Mouse (Mus musculus): ENCODE data around the gene C7. TPM values are rescaled to one million over a fixed set of nuclear protein-coding genes. Genes with fewer than 3 reads are reported as not detected.
A peak's percentile ranks its signal among the peaks of the same experiment; 100 is the strongest.

The C7 gene
- 0.15 and 0.37 TPM in 2 replicates for polyA plus RNA-seq (2015; fragmentation: Nextera tagmentation; extraction: Ambion mirVana)

- no peak within 1 kb of the TSS for H3K4me2 ChIP-seq
- H3K9me3 ChIP-seq: no peaks in the 10 kb centered on the region
- no peaks in the 10 kb centered on the region for H3K4me1 ChIP-seq
- ATAC-seq (ENCODE audit: insufficient number of reproducible peaks, low FRiP score, low TSS enrichment, low read depth): no peak
- no peaks in the 10 kb centered on the region for H3K27me3 ChIP-seq
- H3K9ac ChIP-seq: no peak within 1 kb of the TSS
- no peak within 1 kb of the TSS for H3K27ac ChIP-seq
- no peaks in the 10 kb centered on the region for H3K36me3 ChIP-seq
- H3K4me3 ChIP-seq: no peak within 1 kb of the TSS
Observed at GRCm38 (mm10) chr15:5063635-5064034, at the start of gene C7. Gene C7 (minus strand): TSS chr15:5063740.

GRCm38 (mm10) chr15:5112651-5113050, 49.1 kb upstream of the C7 start:
- H3K27me3 ChIP-seq: no peaks in the 10 kb centered on the region
- H3K36me3 ChIP-seq: peaks cover under 1% of the 10 kb centered on the region; the same call in 1 of the 2 replicates
- WGBS: 72% methylated on average over 3 of the region's 3 CpGs
- H3K4me3 ChIP-seq: no peak overlapping the region
- no peaks in the 10 kb centered on the region for H3K9me3 ChIP-seq
- H3K27ac ChIP-seq: no peak overlapping the region
- no peak for ATAC-seq (ENCODE audit: insufficient number of reproducible peaks, low FRiP score, low TSS enrichment, low read depth)
- H3K9ac ChIP-seq: no peak overlapping the region
- H3K4me2 ChIP-seq: no peak overlapping the region
- peaks cover 11% of the 10 kb centered on the region for H3K4me1 ChIP-seq

- 75% methylated on average over 3 of the region's 3 CpGs for WGBS
Observed at GRCm38 (mm10) chr15:5108655-5109040, 45.1 kb upstream of the C7 start.

GRCm38 (mm10) chr15:5107686-5108654, 44.4 kb upstream of the C7 start, which contains the start of gene Card6:
Gene Card6 (minus strand): TSS chr15:5108539.
- no peaks in the 10 kb centered on the region for H3K27me3 ChIP-seq
- no peaks in the 10 kb centered on the region for H3K9me3 ChIP-seq
- no peak within 1 kb of the TSS for H3K4me2 ChIP-seq
- no peak within 1 kb of the TSS for H3K9ac ChIP-seq
- H3K36me3 ChIP-seq: no peaks in the 10 kb centered on the region
- H3K4me3 ChIP-seq: peak within 1 kb of the TSS; percentile 13
- ATAC-seq (ENCODE audit: insufficient number of reproducible peaks, low FRiP score, low TSS enrichment, low read depth): no peak
- H3K27ac ChIP-seq: no peak within 1 kb of the TSS; the same call in 1 of the 2 replicates
- no peaks in the 10 kb centered on the region for H3K4me1 ChIP-seq
- WGBS: 62% methylated on average over 21 of the region's 21 CpGs

More at GRCm38 (mm10) chr15:5108655-5109040, 45.1 kb upstream of the C7 start:
- H3K4me1 ChIP-seq: no peaks in the 10 kb centered on the region
- no peak overlapping the region for H3K9ac ChIP-seq
- H3K4me2 ChIP-seq: no peak overlapping the region
- no peak overlapping the region for H3K4me3 ChIP-seq
- H3K27me3 ChIP-seq: no peaks in the 10 kb centered on the region
- no peak overlapping the region for H3K27ac ChIP-seq
- H3K36me3 ChIP-seq: no peaks in the 10 kb centered on the region
- H3K9me3 ChIP-seq: no peaks in the 10 kb centered on the region
- no peak for ATAC-seq (ENCODE audit: insufficient number of reproducible peaks, low FRiP score, low TSS enrichment, low read depth)

- no peak for ATAC-seq (ENCODE audit: insufficient number of reproducible peaks, low FRiP score, low TSS enrichment, low read depth)
- 38% methylated on average over 2 of the region's 2 CpGs for WGBS
- Histone ChIP-seq H3K4me1 (no peaks in the 10 kb centered on the region), H3K4me2 (no peak overlapping the region), H3K27me3 (no peaks in the 10 kb centered on the region), H3K36me3 (no peaks in the 10 kb centered on the region), H3K27ac (no peak overlapping the region), H3K9me3 (no peaks in the 10 kb centered on the region), H3K4me3 (no peak overlapping the region), H3K9ac (no peak overlapping the region)
Observed at GRCm38 (mm10) chr15:5106293-5106692, 42.8 kb upstream of the C7 start.

GRCm38 (mm10) chr15:5105891-5106290, 42.4 kb upstream of the C7 start:
- no peak overlapping the region for H3K4me2 ChIP-seq
- no peak overlapping the region for H3K27ac ChIP-seq
- H3K9me3 ChIP-seq: no peaks in the 10 kb centered on the region

GRCm38 (mm10) chr15:5102312-5102711, 38.8 kb upstream of the C7 start:
- Histone ChIP-seq H3K27me3 (no peaks in the 10 kb centered on the region), H3K4me2 (no peak overlapping the region), H3K4me3 (no peak overlapping the region), H3K4me1 (no peaks in the 10 kb centered on the region), H3K9ac (no peak overlapping the region), H3K36me3 (no peaks in the 10 kb centered on the region), H3K9me3 (no peaks in the 10 kb centered on the region), H3K27ac (no peak overlapping the region)
- no peak for ATAC-seq (ENCODE audit: insufficient number of reproducible peaks, low FRiP score, low TSS enrichment, low read depth)
- WGBS: 90% methylated on average over 4 of the region's 4 CpGs

More at GRCm38 (mm10) chr15:5105891-5106290, 42.4 kb upstream of the C7 start:
- Histone ChIP-seq H3K9ac (no peak overlapping the region), H3K4me1 (no peaks in the 10 kb centered on the region), H3K36me3 (no peaks in the 10 kb centered on the region), H3K4me3 (no peak overlapping the region), H3K27me3 (no peaks in the 10 kb centered on the region)
- 77% methylated on average over 6 of the region's 6 CpGs for WGBS
- no peak for ATAC-seq (ENCODE audit: insufficient number of reproducible peaks, low FRiP score, low TSS enrichment, low read depth)

- no peaks in the 10 kb centered on the region for H3K9me3 ChIP-seq
- H3K4me2 ChIP-seq: no peak overlapping the region
- H3K27me3 ChIP-seq: no peaks in the 10 kb centered on the region
- ATAC-seq (ENCODE audit: insufficient number of reproducible peaks, low FRiP score, low TSS enrichment, low read depth): no peak
- H3K9ac ChIP-seq: no peak overlapping the region
- WGBS: 95% methylated on average over 1 of the region's 1 CpGs
- H3K4me3 ChIP-seq: no peak overlapping the region
- no peak overlapping the region for H3K27ac ChIP-seq
- H3K4me1 ChIP-seq: no peaks in the 10 kb centered on the region
- H3K36me3 ChIP-seq: no peaks in the 10 kb centered on the region
Observed at GRCm38 (mm10) chr15:5097376-5097775, 33.8 kb upstream of the C7 start.

- WGBS: 70% methylated on average over 11 of the region's 11 CpGs
- H3K4me3 ChIP-seq: no peak overlapping the region
- no peak overlapping the region for H3K4me2 ChIP-seq
- no peaks in the 10 kb centered on the region for H3K36me3 ChIP-seq
- H3K9ac ChIP-seq: no peak overlapping the region
- no peak overlapping the region for H3K27ac ChIP-seq
- H3K27me3 ChIP-seq: no peaks in the 10 kb centered on the region
- no peaks in the 10 kb centered on the region for H3K4me1 ChIP-seq
- no peaks in the 10 kb centered on the region for H3K9me3 ChIP-seq
- no peak for ATAC-seq (ENCODE audit: insufficient number of reproducible peaks, low FRiP score, low TSS enrichment, low read depth)
Observed at GRCm38 (mm10) chr15:5095534-5096301, 32.2 kb upstream of the C7 start.

- no peak for ATAC-seq (ENCODE audit: insufficient number of reproducible peaks, low FRiP score, low TSS enrichment, low read depth)
- no peaks in the 10 kb centered on the region for H3K4me1 ChIP-seq
- 88% methylated on average over 10 of the region's 10 CpGs for WGBS
Observed at GRCm38 (mm10) chr15:5090131-5090530, 26.6 kb upstream of the C7 start.

GRCm38 (mm10) chr15:5088850-5089608, 25.5 kb upstream of the C7 start:
- no peak overlapping the region for H3K9ac ChIP-seq
- 37% methylated on average over 7 of the region's 7 CpGs for WGBS

More at GRCm38 (mm10) chr15:5090131-5090530, 26.6 kb upstream of the C7 start:
- Histone ChIP-seq H3K27me3 (no peaks in the 10 kb centered on the region), H3K9me3 (no peaks in the 10 kb centered on the region), H3K4me2 (no peak overlapping the region), H3K36me3 (no peaks in the 10 kb centered on the region), H3K4me3 (no peak overlapping the region), H3K27ac (no peak overlapping the region), H3K9ac (no peak overlapping the region)

More at GRCm38 (mm10) chr15:5088850-5089608, 25.5 kb upstream of the C7 start:
- Histone ChIP-seq H3K4me3 (no peak overlapping the region), H3K9me3 (no peaks in the 10 kb centered on the region), H3K4me1 (no peaks in the 10 kb centered on the region), H3K27me3 (no peaks in the 10 kb centered on the region), H3K36me3 (no peaks in the 10 kb centered on the region), H3K4me2 (no peak overlapping the region), H3K27ac (no peak overlapping the region)
- no peak for ATAC-seq (ENCODE audit: insufficient number of reproducible peaks, low FRiP score, low TSS enrichment, low read depth)

Measured in limb, embryonic 15.5 days (tissue).